Mouse (Mus musculus): ENCODE measurements around the gene Gm21992. TPM values are rescaled to one million over a fixed set of nuclear protein-coding genes. Genes with fewer than 3 reads are reported as not detected.
A peak's percentile ranks its signal among the peaks of the same experiment; 100 is the strongest.

Gm21992 gene
- polyA plus RNA-seq, 1 experiment from 2014 or later: 23.9 TPM

DNA sequence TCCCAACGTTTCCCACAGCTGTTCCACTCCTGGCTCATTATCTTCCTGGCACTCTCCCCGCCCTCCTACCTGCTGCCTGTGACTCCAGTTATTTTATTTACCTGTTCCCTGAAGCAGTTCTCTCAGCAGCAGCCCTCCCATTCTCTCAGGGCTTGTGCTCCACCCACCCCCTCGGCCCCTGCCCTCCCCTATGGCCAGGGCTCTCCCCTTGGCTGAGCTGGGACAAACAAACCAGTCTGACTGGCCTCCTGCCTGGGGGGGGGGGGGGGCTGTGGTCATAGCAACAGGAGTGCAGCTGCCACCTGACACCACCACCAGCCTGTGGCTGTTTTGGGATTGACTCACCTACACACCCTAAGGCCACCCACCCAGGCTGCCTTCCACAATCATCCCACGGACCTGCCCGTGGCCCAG is 92.1 kb downstream of the Gm21992 start:
- Histone ChIP-seq H3K9me3 (no peaks in the 10 kb centered on the region), H3K4me1 (replicated peaks) (peaks cover 9% of the 10 kb centered on the region), H3K27me3 (no peaks in the 10 kb centered on the region), H3K27ac (replicated peaks) (no peak overlapping the region), H3K9ac (no peak overlapping the region), H3K36me3 (peaks cover 10% of the 10 kb centered on the region; the same call in 1 of the 2 replicates), H3K4me2 (no peak overlapping the region), H3K4me3 (no peak overlapping the region)
- WGBS: 24% methylated on average over 5 of the region's 5 CpGs
- ATAC-seq (ENCODE audit: low FRiP score, low read depth): no peak; the same call in 1 of the 2 replicates

DNA sequence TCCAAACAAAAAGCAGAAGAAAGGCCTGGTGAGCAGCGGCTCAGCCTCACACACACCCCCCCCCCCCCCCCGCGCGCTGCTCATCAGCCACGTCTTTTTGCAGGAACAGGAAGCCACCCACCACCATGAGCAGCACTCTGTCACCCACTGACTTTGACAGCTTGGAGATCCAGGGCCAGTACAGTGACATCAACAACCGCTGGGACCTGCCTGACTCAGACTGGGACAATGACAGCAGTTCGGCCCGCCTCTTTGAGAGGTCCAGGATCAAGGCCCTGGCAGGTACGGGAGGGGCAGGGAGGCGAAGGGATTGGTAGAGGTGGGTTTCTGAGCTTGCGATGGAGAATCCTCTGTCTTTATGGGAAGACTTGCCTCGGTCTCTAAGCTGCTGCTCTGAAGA is 92.7 kb downstream of the Gm21992 start:
- 0 out of 2 replicates have a peak, but pooled peaks cover 7% of the 10 kb centered on the region for H3K36me3 ChIP-seq
- no peak overlapping the region for H3K9ac ChIP-seq
- no peak for ATAC-seq (ENCODE audit: low FRiP score, low read depth)
- peaks cover 15% of the 10 kb centered on the region for H3K4me1 ChIP-seq (replicated peaks)
- no peak overlapping the region for H3K27ac ChIP-seq (replicated peaks)
- 35% methylated on average over 10 of the region's 12 CpGs for WGBS
- H3K9me3 ChIP-seq: no peaks in the 10 kb centered on the region
- H3K4me3 ChIP-seq: no peak overlapping the region
- H3K27me3 ChIP-seq: no peaks in the 10 kb centered on the region
- H3K4me2 ChIP-seq: no peak overlapping the region

DNA sequence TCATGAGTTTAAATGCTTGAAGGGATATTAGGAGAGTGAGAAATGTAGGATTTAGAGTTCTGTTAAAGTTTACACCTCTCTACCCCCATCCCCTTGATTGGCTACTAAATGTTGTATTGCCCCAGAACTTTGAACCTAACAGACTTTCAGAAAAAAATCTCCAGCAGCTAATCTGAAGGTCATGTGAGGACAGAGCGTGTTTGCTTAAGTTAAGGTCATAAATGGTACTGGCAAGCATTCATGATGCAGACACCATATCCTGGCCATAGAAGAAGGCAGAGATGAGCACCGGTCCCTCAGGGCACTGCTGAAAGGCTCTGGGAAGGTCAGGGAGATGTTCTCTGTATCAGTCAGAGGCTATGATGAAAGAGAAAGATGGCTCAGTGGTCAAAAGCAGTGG is 94.1 kb downstream of the Gm21992 start:
- Histone ChIP-seq H3K9ac (no peak overlapping the region), H3K4me2 (no peak overlapping the region), H3K27me3 (no peaks in the 10 kb centered on the region), H3K4me3 (no peak overlapping the region), H3K9me3 (no peaks in the 10 kb centered on the region), H3K36me3 (0 out of 2 replicates have a peak, but pooled peaks cover 7% of the 10 kb centered on the region), H3K27ac (replicated peaks) (no peak overlapping the region), H3K4me1 (replicated peaks) (peaks cover 24% of the 10 kb centered on the region)
- no peak for ATAC-seq (ENCODE audit: low FRiP score, low read depth)
- 99% methylated on average over 2 of the region's 2 CpGs for WGBS

DNA sequence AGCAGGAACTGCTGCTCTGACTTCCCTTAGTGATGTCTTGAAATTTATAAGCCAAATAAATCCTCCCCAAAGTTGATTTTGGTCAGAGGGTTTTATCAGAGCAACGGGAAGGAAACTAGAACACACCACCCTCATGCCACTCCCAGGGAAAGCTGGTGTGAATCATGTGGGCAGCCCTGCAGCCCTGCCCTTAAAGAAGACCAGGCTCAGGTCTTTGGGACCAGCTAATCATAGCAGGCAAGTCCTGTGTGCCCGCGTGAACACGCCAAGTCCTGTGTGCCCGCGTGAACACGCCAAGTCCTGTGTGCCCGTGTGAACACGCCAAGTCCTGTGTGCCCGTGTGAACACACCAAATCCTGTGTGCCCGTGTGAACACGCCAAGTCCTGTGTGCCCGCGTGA is 94.7 kb downstream of the Gm21992 start:
- Histone ChIP-seq H3K36me3 (0 out of 2 replicates have a peak, but pooled peaks cover 7% of the 10 kb centered on the region), H3K27me3 (no peaks in the 10 kb centered on the region), H3K9me3 (no peaks in the 10 kb centered on the region), H3K27ac (replicated peaks) (no peak overlapping the region), H3K4me2 (no peak overlapping the region), H3K4me1 (replicated peaks) (peaks cover 24% of the 10 kb centered on the region), H3K9ac (no peak overlapping the region), H3K4me3 (no peak overlapping the region)
- 95% methylated on average over 14 of the region's 14 CpGs for WGBS
- no peak for ATAC-seq (ENCODE audit: low FRiP score, low read depth)

DNA sequence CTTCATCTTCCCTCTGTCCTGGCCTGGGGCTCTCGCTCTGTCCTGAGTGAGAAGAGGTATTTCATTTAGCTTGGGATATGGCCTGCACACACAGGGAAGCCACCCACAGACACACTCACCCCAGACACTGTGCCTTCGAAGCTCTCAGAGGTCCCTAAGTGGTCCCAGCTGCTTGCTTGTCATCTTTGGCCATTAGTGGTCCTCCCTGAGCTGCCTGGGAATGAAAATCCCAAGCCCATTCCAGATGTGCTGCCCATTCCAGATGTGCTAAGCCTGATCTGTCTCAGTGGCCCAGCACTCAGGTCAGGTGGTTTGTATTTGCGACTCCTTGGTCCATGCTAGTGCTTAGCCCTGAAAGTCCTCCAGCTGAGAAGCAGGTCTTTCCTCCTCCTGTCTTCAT is 97.5 kb downstream of the Gm21992 start:
- H3K4me3 ChIP-seq: peak overlapping the region; percentile 75
- 35% methylated on average over 3 of the region's 3 CpGs for WGBS
- no peak overlapping the region; the same call in 1 of the 2 replicates for H3K27ac ChIP-seq (replicated peaks)
- no peaks in the 10 kb centered on the region for H3K27me3 ChIP-seq
- ATAC-seq (ENCODE audit: low FRiP score, low read depth): no peak
- H3K9ac ChIP-seq: peak overlapping the region; percentile 91
- H3K36me3 ChIP-seq: no peaks in the 10 kb centered on the region
- no peaks in the 10 kb centered on the region for H3K9me3 ChIP-seq
- peaks cover 40% of the 10 kb centered on the region for H3K4me1 ChIP-seq (replicated peaks)
- peak overlapping the region; percentile 81 for H3K4me2 ChIP-seq

DNA sequence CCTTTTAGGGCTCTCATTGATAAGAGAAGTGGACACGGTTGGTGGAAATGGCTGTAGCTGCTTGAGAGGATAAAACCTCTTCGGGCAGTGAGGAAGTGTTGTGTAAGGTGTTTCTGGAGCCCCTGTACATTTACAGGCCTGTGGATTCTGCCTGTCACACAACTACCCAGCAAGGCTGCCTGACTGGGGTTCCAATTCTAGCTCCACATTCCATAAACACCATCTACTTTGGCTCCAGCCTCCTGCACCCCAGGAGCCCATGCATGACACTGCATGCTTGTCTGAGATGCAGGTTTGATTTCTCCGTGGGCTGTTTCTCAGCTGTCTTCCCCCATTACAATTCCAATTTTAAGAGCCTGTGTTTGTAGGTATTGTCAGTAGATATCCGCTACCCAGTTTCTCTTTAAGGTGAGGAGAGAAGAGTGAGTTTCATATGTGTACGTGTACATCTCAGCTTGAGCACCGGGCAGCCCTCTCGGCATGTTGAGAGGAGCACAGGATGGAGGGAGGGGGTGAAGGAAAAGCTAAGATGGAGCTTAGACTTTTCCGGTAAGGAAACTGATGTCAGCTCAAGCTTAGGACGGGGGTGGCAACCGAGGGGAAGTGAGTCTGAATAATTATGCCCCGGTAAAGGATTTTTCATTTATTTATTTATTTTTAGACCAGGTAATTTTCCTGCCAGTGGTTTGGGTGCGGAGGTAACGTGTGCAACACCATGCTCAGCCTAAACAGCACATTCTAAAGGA is 98.5 kb downstream of the Gm21992 start:
- peak overlapping the region; percentile 98 for H3K27ac ChIP-seq (replicated peaks)
- ATAC-seq (ENCODE audit: low FRiP score, low read depth): no peak
- H3K27me3 ChIP-seq: no peaks in the 10 kb centered on the region
- WGBS: 17% methylated on average over 13 of the region's 13 CpGs
- H3K4me3 ChIP-seq: peak overlapping the region; percentile 75
- no peaks in the 10 kb centered on the region for H3K9me3 ChIP-seq
- H3K9ac ChIP-seq: peak overlapping the region; percentile 91
- peak overlapping the region; percentile 81 for H3K4me2 ChIP-seq
- H3K4me1 ChIP-seq (replicated peaks): peaks cover 40% of the 10 kb centered on the region
- H3K36me3 ChIP-seq: no peaks in the 10 kb centered on the region

DNA sequence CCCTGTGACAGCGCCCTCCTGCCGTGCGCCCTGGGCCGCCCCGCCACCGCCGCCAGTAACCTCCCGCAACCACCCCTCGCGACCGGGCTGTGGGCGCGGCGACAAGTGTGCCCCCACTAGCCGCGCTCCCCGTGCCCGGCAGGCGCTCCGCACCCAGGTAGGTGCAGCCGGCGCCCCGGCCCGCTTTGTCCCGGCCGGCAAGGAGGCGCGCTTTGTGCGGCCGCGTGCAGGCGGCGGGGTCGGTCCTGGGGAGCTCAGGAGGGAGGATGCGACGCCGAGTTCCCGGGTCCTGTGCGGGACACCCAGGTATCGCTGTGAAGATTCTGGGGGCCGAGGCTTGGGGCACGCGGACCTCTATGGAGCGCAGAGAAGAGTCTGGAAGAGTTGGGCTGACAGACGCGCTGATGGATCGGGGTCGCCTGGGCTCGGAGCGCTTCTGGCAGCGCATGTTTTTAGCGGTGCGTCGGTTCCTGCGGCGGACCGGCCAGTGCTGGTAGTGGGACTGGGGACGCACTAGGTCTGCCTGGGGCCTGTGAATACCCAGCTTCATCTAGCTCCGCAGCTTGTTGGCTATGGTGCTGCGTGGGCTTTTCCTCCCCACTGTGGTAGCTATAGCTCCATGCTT is 99.1 kb downstream of the Gm21992 start:
- H3K9ac ChIP-seq: peak overlapping the region; percentile 91
- peak; percentile 63 for ATAC-seq (ENCODE audit: low FRiP score, low read depth)
- H3K4me2 ChIP-seq: peak overlapping the region; percentile 81
- no peaks in the 10 kb centered on the region for H3K36me3 ChIP-seq
- no peaks in the 10 kb centered on the region for H3K9me3 ChIP-seq
- peak overlapping the region; percentile 75 for H3K4me3 ChIP-seq
- peaks cover 40% of the 10 kb centered on the region for H3K4me1 ChIP-seq (replicated peaks)
- peak overlapping the region; percentile 98 for H3K27ac ChIP-seq (replicated peaks)
- H3K27me3 ChIP-seq: no peaks in the 10 kb centered on the region
- WGBS: under 1% methylated on average over 52 of the region's 60 CpGs

DNA sequence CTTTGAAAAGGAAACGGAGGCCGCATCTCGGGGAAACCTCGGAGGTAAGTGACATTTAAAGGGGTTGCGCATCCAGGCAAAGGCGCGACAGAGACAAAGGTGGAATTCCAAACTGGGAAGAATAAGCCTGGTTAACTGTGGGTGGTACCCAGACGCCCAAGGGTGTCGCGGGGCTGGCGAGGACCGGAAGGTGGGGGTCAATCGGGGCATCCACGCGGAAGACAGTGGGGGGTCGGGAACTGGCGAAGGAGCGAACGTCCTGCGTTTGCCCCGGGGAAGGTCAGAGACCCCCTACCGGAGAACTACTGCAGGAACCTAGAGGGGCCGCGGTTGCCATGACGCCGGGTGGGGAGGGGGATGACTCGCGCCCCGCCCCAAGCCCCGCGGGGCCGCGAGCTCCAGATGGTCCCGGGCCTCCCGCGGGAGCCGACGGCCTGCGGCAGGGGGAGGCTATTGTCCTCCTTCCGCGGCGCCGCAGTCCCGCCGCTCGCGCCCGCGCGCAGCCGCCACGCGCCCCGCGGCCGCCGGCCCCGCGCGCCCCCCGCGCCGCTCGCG is 99.7 kb downstream of the Gm21992 start:
- H3K36me3 ChIP-seq: no peaks in the 10 kb centered on the region
- ATAC-seq (ENCODE audit: low FRiP score, low read depth): peak; percentile 72
- WGBS: under 1% methylated on average over 28 of the region's 65 CpGs
- peak overlapping the region; percentile 98 for H3K27ac ChIP-seq (replicated peaks)
- H3K9ac ChIP-seq: peak overlapping the region; percentile 91
- H3K9me3 ChIP-seq: no peaks in the 10 kb centered on the region
- H3K4me3 ChIP-seq: peak overlapping the region; percentile 75
- H3K4me2 ChIP-seq: peak overlapping the region; percentile 81
- peaks cover 40% of the 10 kb centered on the region for H3K4me1 ChIP-seq (replicated peaks)
- H3K27me3 ChIP-seq: no peaks in the 10 kb centered on the region

DNA sequence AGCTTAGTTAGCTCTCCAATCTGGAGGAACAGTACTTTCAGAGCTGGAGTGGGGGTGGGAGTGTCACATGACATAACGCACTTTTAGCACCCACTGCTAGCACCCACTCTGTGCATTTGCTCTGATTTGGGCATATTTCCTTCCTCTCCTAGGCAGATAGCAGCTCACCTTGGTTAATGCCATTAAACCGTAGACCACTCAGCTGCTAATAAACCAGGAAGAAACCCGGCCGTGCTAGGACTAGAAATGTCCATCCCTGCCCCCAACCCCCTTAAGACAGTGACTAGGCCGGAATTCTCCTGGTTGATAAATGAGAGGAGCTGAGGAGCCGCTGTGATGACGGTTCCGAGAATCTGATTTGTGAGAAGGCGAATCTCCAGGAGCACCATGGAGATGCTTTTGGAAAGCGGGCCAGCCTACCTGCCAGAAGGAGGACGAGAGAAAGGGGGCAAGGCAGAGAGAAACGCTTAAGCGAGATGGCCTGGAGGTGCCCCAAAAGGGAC is 100.3 kb downstream of the Gm21992 start, which contains the start of gene Sptbn2:
Gene Sptbn2 (plus strand): TSS at position 70 of the 503 bp plus-strand sequence.
- Histone ChIP-seq H3K27ac (replicated peaks) (peak within 1 kb of the TSS; percentile 98), H3K4me2 (peak within 1 kb of the TSS; percentile 81), H3K4me1 (replicated peaks) (peaks cover 40% of the 10 kb centered on the region), H3K9me3 (no peaks in the 10 kb centered on the region), H3K4me3 (peak within 1 kb of the TSS; percentile 75), H3K27me3 (no peaks in the 10 kb centered on the region), H3K36me3 (no peaks in the 10 kb centered on the region), H3K9ac (peak within 1 kb of the TSS; percentile 91)
- peak; percentile 35 for ATAC-seq (ENCODE audit: low FRiP score, low read depth)
- WGBS: 5% methylated on average over 13 of the region's 13 CpGs

DNA sequence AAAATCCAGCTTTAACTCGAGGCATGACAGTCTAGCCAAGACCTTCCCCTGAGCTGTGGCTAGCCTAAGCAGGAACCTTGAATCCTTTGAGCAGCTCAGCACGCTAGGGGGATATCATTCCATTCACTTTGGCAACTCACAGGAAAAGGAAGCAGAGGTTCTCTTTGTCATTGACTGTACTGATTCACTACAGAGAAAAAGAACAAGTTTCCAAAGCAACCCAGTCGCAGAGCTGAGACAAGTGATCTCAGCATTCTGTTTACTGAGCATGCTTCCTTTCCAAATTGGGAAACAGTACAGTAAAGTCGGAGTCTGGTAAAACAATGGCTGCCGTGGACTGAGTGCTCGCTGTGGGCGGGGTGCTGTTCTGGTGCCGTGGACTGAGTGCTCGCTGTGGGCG is 102.6 kb downstream of the Gm21992 start:
- H3K9ac ChIP-seq: no peak overlapping the region
- H3K4me3 ChIP-seq: no peak overlapping the region
- H3K9me3 ChIP-seq: no peaks in the 10 kb centered on the region
- H3K4me1 ChIP-seq (replicated peaks): peaks cover 25% of the 10 kb centered on the region
- 77% methylated on average over 10 of the region's 10 CpGs for WGBS
- no peak overlapping the region for H3K4me2 ChIP-seq
- H3K27me3 ChIP-seq: no peaks in the 10 kb centered on the region
- no peaks in the 10 kb centered on the region for H3K36me3 ChIP-seq
- ATAC-seq (ENCODE audit: low FRiP score, low read depth): no peak
- H3K27ac ChIP-seq (replicated peaks): no peak overlapping the region

DNA sequence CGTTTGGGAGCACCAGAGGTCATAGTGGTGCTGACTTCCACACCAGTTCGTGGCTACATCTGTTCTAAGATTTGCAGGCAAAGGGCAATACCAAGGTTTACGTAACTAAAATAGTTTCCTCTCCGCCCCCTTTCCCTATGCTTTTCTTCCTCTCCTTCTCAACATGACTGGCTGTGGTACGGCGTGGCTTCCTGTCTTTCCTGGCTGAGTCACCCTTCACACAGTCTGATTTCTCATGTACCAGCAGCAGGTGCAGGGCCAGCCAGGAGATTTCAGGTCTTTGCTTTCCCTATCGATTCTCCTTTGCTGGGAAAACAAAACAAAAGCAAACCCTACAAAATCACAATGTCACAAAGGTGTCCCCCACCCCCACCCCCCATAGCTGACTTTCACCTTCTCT is 110.2 kb downstream of the Gm21992 start:
- no peaks in the 10 kb centered on the region for H3K9me3 ChIP-seq
- H3K9ac ChIP-seq: no peak overlapping the region
- H3K36me3 ChIP-seq: no peaks in the 10 kb centered on the region
- H3K4me1 ChIP-seq (replicated peaks): peaks cover 9% of the 10 kb centered on the region
- WGBS: 76% methylated on average over 7 of the region's 7 CpGs
- no peak overlapping the region for H3K4me3 ChIP-seq
- no peaks in the 10 kb centered on the region for H3K27me3 ChIP-seq
- no peak for ATAC-seq (ENCODE audit: low FRiP score, low read depth)
- no peak overlapping the region for H3K27ac ChIP-seq (replicated peaks)
- no peak overlapping the region for H3K4me2 ChIP-seq

DNA sequence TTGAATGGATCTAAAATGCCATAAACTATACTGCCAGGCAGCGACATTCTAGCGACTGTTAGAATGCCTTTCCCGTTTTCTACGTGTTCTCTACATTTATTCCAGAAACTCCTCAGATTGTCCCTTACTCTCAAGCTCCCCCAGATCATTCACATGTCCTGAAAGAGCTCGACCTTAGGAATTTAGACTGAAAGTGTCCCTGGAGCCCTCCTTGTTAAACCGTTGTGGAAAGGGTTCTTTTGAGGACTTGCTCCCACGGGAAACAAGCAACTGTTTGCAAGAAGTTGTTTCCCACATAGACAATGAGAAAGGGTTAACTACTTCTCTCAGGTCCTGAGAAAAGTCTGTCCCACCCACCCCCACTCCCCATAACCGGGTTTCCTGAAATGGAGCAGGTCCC is 110.8 kb downstream of the Gm21992 start:
- H3K4me1 ChIP-seq (replicated peaks): peaks cover 9% of the 10 kb centered on the region
- no peaks in the 10 kb centered on the region for H3K36me3 ChIP-seq
- no peak for ATAC-seq (ENCODE audit: low FRiP score, low read depth)
- no peaks in the 10 kb centered on the region for H3K9me3 ChIP-seq
- WGBS: 68% methylated on average over 8 of the region's 8 CpGs
- no peaks in the 10 kb centered on the region for H3K27me3 ChIP-seq
- no peak overlapping the region for H3K4me3 ChIP-seq
- H3K9ac ChIP-seq: no peak overlapping the region
- H3K27ac ChIP-seq (replicated peaks): no peak overlapping the region
- no peak overlapping the region for H3K4me2 ChIP-seq
